Mouse (Mus musculus): ENCODE results near the gene Gm43064. TPM values are rescaled to one million over a fixed set of nuclear protein-coding genes. Genes with fewer than 3 reads are reported as not detected.

Gene Gm43064
- polyA plus RNA-seq (2015; fragmentation: Nextera tagmentation; extraction: Ambion mirVana): 0.30 and 0.61 TPM in 2 replicates

- ATAC-seq (ENCODE audit: low FRiP score, low TSS enrichment) (peak; percentile 96), DNase-seq (ENCODE audit: low spot score) (peak; percentile 95)
- under 1% methylated on average over 61 of the region's 70 CpGs for WGBS
- Histone ChIP-seq H3K27me3 (ENCODE audit: control insufficient read depth, insufficient read depth, low read length) (no peaks in the 10 kb centered on the region), H3K36me3 (ENCODE audit: control insufficient read depth, insufficient read depth, low read length) (no peaks in the 10 kb centered on the region), H3K4me1 (replicated peaks; ENCODE audit: control insufficient read depth, insufficient read depth) (no peaks in the 10 kb centered on the region), H3K4me3 (ENCODE audit: low read depth, low read length) (peak within 1 kb of the TSS; percentile 76), H3K4me2 (replicated peaks; ENCODE audit: low read depth) (peak within 1 kb of the TSS; percentile 83), H3K27ac (replicated peaks) (peak within 1 kb of the TSS; percentile 96), H3K9ac (ENCODE audit: low read length) (peak within 1 kb of the TSS; percentile 90), H3K9me3 (ENCODE audit: control insufficient read depth, low read length) (no peaks in the 10 kb centered on the region)
- TF ChIP-seq EP300 (optimal IDR thresholded peaks at IDR 0.05) (peak; percentile 91), CTCF (IDR thresholded peaks at IDR 0.05; ENCODE audit: low read depth) (no peak)
Observed at GRCm38 (mm10) chr3:103808891-103809798, at the start of gene Gm43064, which contains the start of the genes Dclre1b and Ap4b1. TSS of gene Gm43064 (plus strand) at chr3:103809573. TSS of gene Dclre1b (minus strand) at chr3:103809444. TSS of gene Ap4b1 (plus strand) at chr3:103809520.

- Histone ChIP-seq H3K36me3 (ENCODE audit: control insufficient read depth, insufficient read depth, low read length) (peaks cover 8% of the 10 kb centered on the region; the same call in 1 of the 2 replicates), H3K9ac (ENCODE audit: low read length) (no peak overlapping the region), H3K4me3 (ENCODE audit: low read depth, low read length) (no peak overlapping the region), H3K4me2 (replicated peaks; ENCODE audit: low read depth) (no peak overlapping the region), H3K9me3 (ENCODE audit: control insufficient read depth, low read length) (no peaks in the 10 kb centered on the region), H3K4me1 (replicated peaks; ENCODE audit: control insufficient read depth, insufficient read depth) (no peaks in the 10 kb centered on the region; the same call in 1 of the 2 replicates), H3K27me3 (ENCODE audit: control insufficient read depth, insufficient read depth, low read length) (no peaks in the 10 kb centered on the region), H3K27ac (replicated peaks) (no peak overlapping the region)
- no peak for TF ChIP-seq EP300 (optimal IDR thresholded peaks at IDR 0.05)
- no peak for TF ChIP-seq CTCF (IDR thresholded peaks at IDR 0.05; ENCODE audit: low read depth)
- DNase-seq (ENCODE audit: low spot score) (no peak), ATAC-seq (ENCODE audit: low FRiP score, low TSS enrichment) (no peak)
- 70% methylated on average over 3 of the region's 3 CpGs for WGBS
Observed at GRCm38 (mm10) chr3:103766789-103767188, 42.6 kb upstream of the Gm43064 start.

- H3K27ac ChIP-seq (replicated peaks): peak overlapping the region; percentile 77
- no peak overlapping the region for H3K9ac ChIP-seq (ENCODE audit: low read length)
- H3K27me3 ChIP-seq (ENCODE audit: control insufficient read depth, insufficient read depth, low read length): no peaks in the 10 kb centered on the region
- ATAC-seq (ENCODE audit: low FRiP score, low TSS enrichment) (no peak; the same call in 1 of the 2 replicates), DNase-seq (ENCODE audit: low spot score) (peak; percentile 33)
- no peaks in the 10 kb centered on the region; the same call in 1 of the 2 replicates for H3K4me1 ChIP-seq (replicated peaks; ENCODE audit: control insufficient read depth, insufficient read depth)
- TF ChIP-seq EP300 (optimal IDR thresholded peaks at IDR 0.05) (no peak), CTCF (IDR thresholded peaks at IDR 0.05; ENCODE audit: low read depth) (no peak)
- WGBS: 31% methylated on average over 9 of the region's 9 CpGs
- H3K4me2 ChIP-seq (replicated peaks; ENCODE audit: low read depth): no peak overlapping the region
- no peak overlapping the region for H3K4me3 ChIP-seq (ENCODE audit: low read depth, low read length)
- no peaks in the 10 kb centered on the region for H3K9me3 ChIP-seq (ENCODE audit: control insufficient read depth, low read length)
- peaks cover 8% of the 10 kb centered on the region; the same call in 1 of the 2 replicates for H3K36me3 ChIP-seq (ENCODE audit: control insufficient read depth, insufficient read depth, low read length)
Observed at GRCm38 (mm10) chr3:103771531-103772130, 37.7 kb upstream of the Gm43064 start.

- no peak for DNase-seq (ENCODE audit: low spot score)
- Histone ChIP-seq H3K9ac (ENCODE audit: low read length) (no peak overlapping the region), H3K4me2 (replicated peaks; ENCODE audit: low read depth) (no peak overlapping the region), H3K4me1 (replicated peaks; ENCODE audit: control insufficient read depth, insufficient read depth) (no peaks in the 10 kb centered on the region; the same call in 1 of the 2 replicates), H3K9me3 (ENCODE audit: control insufficient read depth, low read length) (no peaks in the 10 kb centered on the region), H3K27ac (replicated peaks) (no peak overlapping the region), H3K27me3 (ENCODE audit: control insufficient read depth, insufficient read depth, low read length) (no peaks in the 10 kb centered on the region), H3K4me3 (ENCODE audit: low read depth, low read length) (no peak overlapping the region), H3K36me3 (ENCODE audit: control insufficient read depth, insufficient read depth, low read length) (peaks cover 8% of the 10 kb centered on the region; the same call in 1 of the 2 replicates)
- ATAC-seq (ENCODE audit: low FRiP score, low TSS enrichment): no peak
- 64% methylated on average over 4 of the region's 4 CpGs for WGBS
- TF ChIP-seq EP300 (optimal IDR thresholded peaks at IDR 0.05) (no peak), CTCF (IDR thresholded peaks at IDR 0.05; ENCODE audit: low read depth) (no peak)
Observed at GRCm38 (mm10) chr3:103772846-103773245, 36.5 kb upstream of the Gm43064 start.

GRCm38 (mm10) chr3:103773508-103773907 is 35.9 kb upstream of the Gm43064 start:
- H3K27ac ChIP-seq (replicated peaks): no peak overlapping the region
- peaks cover 4% of the 10 kb centered on the region; the same call in 1 of the 2 replicates for H3K36me3 ChIP-seq (ENCODE audit: control insufficient read depth, insufficient read depth, low read length)
- DNase-seq (ENCODE audit: low spot score) (no peak), ATAC-seq (ENCODE audit: low FRiP score, low TSS enrichment) (no peak)
- no peak overlapping the region for H3K4me3 ChIP-seq (ENCODE audit: low read depth, low read length)
- 83% methylated on average over 3 of the region's 3 CpGs for WGBS
- H3K4me2 ChIP-seq (replicated peaks; ENCODE audit: low read depth): no peak overlapping the region
- H3K9ac ChIP-seq (ENCODE audit: low read length): no peak overlapping the region
- no peaks in the 10 kb centered on the region for H3K9me3 ChIP-seq (ENCODE audit: control insufficient read depth, low read length)
- no peaks in the 10 kb centered on the region for H3K27me3 ChIP-seq (ENCODE audit: control insufficient read depth, insufficient read depth, low read length)
- TF ChIP-seq CTCF (IDR thresholded peaks at IDR 0.05; ENCODE audit: low read depth) (no peak), EP300 (optimal IDR thresholded peaks at IDR 0.05) (no peak)
- no peaks in the 10 kb centered on the region; the same call in 1 of the 2 replicates for H3K4me1 ChIP-seq (replicated peaks; ENCODE audit: control insufficient read depth, insufficient read depth)

Data from stomach, postnatal 0 days (tissue).